Mouse (Mus musculus) left cerebral cortex, postnatal 4 days (tissue): Measurements from ENCODE around the gene Ndrg4. TPM values are rescaled to one million over a fixed set of nuclear protein-coding genes. Genes with fewer than 3 reads are reported as not detected.

Experiments used
- DNase-seq: peaks from one replicate; pipeline ENCODE4 v3.0.0-alpha.2; 2022
- intact Hi-C: fragments of 180-260 bp; cut with DNase I; formaldehyde crosslinking; loops from one replicate; pipeline ENCODE4 v1.15.1; 2025
- total RNA-seq, 2 experiments: library from RNA; stranded (reverse); gene quantifications; 2 replicates each; pipeline ENCODE4 v1.2.3; 2021

Gene Ndrg4
- total RNA-seq, 2 experiments from 2014 or later = 540 to 651 TPM

GRCm38 (mm10) chr8:95677591-95678023, 827 bp downstream of the Ndrg4 start:
- DNase-seq = no peak
- intact Hi-C loops = loop anchor here (2.0 kb wide), 1 partner anchor 45 kb away; the partner anchor contains the start of gene Gins3

DNA sequence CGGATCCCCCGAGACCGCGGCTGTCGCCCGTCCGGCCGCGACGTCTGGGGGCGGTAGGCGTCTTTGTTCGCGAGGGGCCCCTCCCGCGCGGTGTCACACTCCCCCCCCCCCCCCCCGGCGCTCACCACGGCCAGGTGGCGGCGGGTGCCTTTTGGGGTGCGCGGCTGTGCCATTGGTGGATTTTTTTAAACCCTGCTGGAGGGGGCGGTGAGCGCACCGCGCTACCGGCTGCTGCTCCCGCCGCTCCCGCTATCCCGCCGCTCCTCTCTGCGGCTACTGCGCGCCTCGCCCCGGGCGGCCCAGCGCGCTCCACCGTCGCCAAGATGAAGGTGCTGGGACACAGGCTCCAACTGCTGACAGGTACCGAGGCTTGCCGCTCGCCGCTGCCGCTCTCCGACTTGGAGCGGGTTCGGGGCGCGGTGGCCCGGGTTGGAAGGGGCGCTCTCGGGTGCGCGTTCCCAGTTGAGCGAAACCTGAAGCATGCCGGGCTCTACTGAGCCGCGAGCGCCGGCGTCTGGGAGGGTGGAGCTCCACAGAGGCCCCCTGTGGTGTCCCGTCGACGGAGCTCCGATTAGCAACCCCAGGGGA, 1.3 kb downstream of the Ndrg4 start:
- DNase-seq = no peak
- intact Hi-C loops = loop anchor here (2.0 kb wide), 1 partner anchor 45 kb away; the partner anchor contains the start of gene Gins3

DNA sequence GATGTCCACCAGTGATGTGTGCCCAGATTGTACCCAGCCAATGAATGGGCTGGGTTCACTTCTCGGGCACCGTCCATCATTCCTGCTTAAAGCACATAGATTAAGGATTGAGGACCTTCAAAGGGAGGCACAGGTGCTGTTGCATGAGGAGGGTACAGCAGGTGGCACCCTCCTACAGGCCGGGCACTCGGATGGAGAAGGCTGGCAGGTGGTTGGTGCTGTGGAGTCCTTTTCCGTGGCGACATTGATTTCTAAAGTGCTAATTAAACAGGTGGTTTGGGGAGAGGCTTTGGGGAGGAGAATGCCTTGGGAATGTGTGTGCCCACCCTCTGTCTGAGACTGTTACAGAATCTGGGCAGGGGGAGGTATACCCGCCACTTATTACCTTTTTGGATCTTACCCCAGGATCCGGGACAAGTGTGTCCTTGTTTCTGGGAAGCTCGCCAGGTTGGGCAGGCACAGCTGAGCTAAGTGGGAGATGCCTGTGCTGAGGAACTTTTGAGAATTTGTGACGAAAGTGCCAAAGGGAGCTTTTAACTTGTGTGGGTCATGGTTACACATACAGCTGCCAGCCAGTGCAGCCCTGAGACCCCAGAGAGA, 11.4 kb downstream of the Ndrg4 start:
- intact Hi-C loops = no loop called here
- no peak for DNase-seq

GRCm38 (mm10) chr8:95690929-95691541, 14.3 kb downstream of the Ndrg4 start:
- intact Hi-C loops = no loop called here
- no peak for DNase-seq

DNA sequence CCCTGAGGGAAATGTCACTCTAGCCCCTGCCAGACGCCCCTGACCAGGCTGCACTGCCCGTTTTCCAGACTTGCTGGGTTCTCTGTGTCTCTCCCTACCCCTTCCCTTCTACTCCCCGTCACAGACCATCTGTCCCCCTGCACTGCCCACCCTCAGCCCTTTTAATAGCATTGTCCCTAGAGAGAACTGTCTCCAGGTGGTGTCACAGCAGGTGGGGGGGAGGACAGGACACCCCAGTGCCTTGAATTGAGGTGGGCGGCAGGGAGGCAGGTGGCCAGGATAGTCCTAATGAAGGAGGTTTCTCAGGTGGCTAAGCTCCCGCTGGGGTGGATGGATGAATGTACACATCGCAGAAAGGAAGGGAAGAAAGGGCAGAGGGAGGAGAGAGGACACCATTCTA, 17.9 kb downstream of the Ndrg4 start:
- no peak for DNase-seq
- intact Hi-C loops = loop anchor here (5.0 kb wide), 2 partner anchors 92 to 347 kb away; no protein-coding TSS in a partner anchor

DNA sequence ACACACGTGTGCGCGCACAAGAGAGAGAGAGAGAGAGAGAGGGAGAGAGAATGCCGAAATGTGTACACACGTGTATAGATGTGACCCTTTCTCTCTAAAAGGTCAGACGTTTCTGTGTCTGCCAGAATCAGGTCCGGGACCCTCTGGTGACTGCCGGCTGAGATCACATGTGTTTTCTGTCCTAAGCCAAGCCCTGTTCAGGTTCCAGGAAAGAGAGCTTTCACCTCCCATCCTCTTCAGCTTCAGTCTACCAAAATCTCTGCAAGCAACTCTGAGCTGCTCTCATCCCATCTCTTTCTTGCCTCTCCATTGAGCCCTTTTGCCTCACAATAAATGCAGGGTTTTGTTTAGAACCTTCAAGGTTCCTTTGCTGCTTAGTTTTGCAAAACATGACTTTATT, 19.9 kb downstream of the Ndrg4 start:
- DNase-seq = no peak
- intact Hi-C loops = loop anchor here (5.0 kb wide), 2 partner anchors 94 to 349 kb away; no protein-coding TSS in a partner anchor

GRCm38 (mm10) chr8:95697128-95697527, 20.3 kb downstream of the Ndrg4 start:
- intact Hi-C loops = loop anchor here (5.0 kb wide), 2 partner anchors 95 to 350 kb away; no protein-coding TSS in a partner anchor
- peak; percentile 93 for DNase-seq

- intact Hi-C loops = loop anchor here (5.0 kb wide), 2 partner anchors 96 to 351 kb away; no protein-coding TSS in a partner anchor
- no peak for DNase-seq
These were observed 21.4 kb downstream of the Ndrg4 start for GRCm38 (mm10) chr8:95698179-95698578.

- intact Hi-C loops = no loop called here
- DNase-seq = no peak
These were observed 23.5 kb downstream of the Ndrg4 start for GRCm38 (mm10) chr8:95700282-95700681.

DNA sequence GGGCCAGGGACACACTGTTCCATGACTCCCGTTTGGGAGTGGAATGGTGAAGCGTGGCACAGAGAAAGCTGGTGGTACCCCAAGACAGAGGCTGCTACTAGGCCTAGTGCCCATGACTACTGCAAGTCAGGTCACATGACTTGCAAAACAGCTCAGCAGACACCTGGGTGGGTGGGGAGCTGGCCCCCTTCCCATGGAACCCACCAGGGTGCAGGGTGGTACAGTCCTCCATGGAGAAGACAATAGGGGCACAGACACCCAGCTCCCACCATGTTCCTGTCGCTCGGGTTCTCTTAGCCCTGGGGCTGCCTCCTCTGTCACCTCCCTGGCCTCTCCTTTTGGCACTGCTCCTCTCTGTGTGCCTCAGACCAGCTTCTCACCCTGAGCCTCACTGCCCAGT, 25.0 kb downstream of the Ndrg4 start:
- no peak for DNase-seq
- intact Hi-C loops = no loop called here

GRCm38 (mm10) chr8:95702480-95703446, 26.0 kb downstream of the Ndrg4 start:
- intact Hi-C loops = no loop called here
- DNase-seq = peak; percentile 93

DNA sequence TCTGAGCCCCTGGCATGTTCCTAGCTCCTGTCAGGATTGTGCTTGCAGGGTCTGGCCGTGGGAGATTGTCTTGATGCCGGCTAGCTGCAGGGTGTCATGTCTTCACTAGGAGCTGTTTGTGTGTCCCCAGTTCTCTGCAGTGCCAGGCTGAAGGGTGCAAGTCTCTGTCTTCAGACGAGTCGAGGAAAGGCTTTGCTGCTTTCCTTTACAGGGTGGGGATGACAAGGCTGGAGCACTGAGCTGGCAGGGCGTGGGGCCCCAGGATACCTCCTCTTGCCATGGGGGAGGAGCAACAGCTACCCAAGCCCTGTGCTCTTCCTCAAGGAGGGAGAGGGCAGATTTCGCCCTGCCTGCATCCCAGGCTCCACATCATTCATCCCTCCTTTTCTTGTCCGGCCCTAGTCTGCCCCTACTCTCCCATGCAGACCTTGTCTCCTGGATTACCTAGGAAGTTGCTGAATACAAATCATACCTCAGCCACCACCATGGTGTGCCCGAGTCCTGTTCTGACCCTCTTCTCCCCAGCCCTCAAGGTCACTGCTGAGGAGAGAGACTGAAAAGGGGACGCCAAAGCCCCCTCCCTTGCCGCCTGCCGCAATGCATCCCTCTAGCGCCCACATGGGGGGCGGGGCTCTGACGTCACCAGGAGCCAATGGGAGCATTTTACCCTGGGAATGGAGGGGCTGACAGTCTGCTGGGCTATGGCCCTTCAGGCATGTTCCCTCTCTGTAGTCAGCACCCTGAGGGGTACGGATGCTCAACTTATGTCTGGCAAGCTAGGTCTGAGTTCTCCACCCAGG, 26.9 kb downstream of the Ndrg4 start:
- intact Hi-C loops = no loop called here
- peak; percentile 85 for DNase-seq

- DNase-seq = no peak
- intact Hi-C loops = no loop called here
These were observed 27.8 kb downstream of the Ndrg4 start for GRCm38 (mm10) chr8:95704538-95704937.

DNA sequence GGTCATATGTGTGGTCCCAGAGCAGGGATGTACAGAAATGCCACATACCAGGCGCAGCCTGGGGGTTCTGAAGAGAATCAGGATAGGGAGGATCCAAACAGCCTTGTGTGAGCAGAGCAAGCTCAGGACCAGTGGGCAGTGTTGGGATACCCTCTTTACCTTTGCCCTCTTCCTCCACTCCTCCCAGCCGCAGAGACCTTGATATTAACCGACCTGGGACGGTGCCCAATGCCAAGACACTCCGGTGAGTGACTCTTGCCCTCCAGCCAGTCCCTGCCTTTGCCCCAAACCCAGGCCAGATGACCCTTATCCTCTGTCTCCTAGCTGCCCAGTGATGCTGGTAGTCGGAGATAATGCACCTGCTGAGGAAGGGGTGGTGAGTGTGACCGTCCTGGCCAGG, 32.8 kb downstream of the Ndrg4 start:
- DNase-seq = no peak
- intact Hi-C loops = no loop called here

DNA sequence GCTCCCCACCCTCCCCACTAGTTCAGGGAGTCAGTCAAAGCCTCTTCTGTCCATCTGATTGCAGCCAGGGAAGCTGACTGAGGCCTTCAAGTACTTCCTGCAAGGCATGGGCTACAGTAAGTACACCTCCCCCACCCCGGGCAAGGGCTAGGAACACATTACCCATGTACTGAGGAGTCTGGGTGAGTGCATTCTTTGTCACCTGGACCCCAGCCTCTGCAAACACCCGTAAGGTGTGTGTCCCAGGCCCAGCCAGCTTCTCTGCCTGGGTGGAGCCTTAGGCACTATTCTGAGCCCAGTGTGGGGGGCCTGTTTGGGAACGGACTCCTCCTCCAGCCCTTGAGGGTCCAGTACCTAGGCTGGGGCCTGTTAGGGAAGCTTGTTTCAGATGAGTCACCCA, 34.2 kb downstream of the Ndrg4 start:
- DNase-seq = no peak
- intact Hi-C loops = no loop called here

GRCm38 (mm10) chr8:95712395-95712794, 35.6 kb downstream of the Ndrg4 start:
- DNase-seq = no peak
- intact Hi-C loops = no loop called here

- peak; percentile 64 for DNase-seq
- intact Hi-C loops = no loop called here
These were observed 36.6 kb downstream of the Ndrg4 start for GRCm38 (mm10) chr8:95713100-95714010.

- intact Hi-C loops = no loop called here
These were observed 37.6 kb downstream of the Ndrg4 start for GRCm38 (mm10) chr8:95714367-95714766.

More at GRCm38 (mm10) chr8:95714367-95714766, 37.6 kb downstream of the Ndrg4 start:
- no peak for DNase-seq
